Mouse (Mus musculus): ENCODE results near the gene March4.
A peak's percentile ranks its signal among the peaks of the same experiment; 100 is the strongest.

The March4 gene

DNA sequence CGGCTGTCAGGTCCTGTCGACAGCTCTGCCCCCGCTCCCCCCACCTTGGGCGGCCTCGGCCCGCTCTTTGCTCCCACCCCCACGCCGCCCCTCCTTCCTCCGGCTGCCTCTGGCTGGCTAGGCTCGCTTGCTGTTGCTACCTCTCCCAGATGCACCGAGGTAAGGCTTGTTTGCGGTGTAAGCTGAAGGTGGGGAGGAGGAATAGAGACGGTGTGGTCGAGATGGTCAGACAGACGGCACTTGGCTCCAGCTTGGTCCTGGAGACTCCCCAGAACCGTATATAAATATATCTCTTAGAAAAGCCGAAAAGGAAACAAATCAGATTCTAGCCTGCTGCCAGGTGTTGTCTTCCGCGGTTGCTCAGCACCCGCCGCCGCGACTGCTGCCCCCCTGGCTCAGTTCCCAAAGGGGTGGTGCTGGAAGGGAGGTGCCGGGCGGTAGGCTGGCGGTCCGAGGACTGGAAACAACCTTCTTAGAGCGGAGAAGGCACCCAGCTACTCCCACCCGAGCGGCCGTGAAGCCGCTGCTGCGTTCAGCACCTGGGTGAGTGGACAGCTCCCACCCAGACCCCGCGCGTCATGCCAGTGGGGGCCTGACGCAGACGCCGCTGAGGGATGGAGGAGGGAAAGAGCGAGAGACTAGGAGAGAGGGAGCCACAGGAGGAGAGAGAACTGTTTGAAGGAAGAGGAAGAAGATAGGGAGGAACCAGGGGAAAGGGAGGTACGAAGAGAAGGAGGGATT lies at the start of gene March4:
Gene March4, minus strand, starts transcription at position 320 of the 741 bp plus-strand sequence.
- DNase-seq, result peak; percentile 40 to 56

DNA sequence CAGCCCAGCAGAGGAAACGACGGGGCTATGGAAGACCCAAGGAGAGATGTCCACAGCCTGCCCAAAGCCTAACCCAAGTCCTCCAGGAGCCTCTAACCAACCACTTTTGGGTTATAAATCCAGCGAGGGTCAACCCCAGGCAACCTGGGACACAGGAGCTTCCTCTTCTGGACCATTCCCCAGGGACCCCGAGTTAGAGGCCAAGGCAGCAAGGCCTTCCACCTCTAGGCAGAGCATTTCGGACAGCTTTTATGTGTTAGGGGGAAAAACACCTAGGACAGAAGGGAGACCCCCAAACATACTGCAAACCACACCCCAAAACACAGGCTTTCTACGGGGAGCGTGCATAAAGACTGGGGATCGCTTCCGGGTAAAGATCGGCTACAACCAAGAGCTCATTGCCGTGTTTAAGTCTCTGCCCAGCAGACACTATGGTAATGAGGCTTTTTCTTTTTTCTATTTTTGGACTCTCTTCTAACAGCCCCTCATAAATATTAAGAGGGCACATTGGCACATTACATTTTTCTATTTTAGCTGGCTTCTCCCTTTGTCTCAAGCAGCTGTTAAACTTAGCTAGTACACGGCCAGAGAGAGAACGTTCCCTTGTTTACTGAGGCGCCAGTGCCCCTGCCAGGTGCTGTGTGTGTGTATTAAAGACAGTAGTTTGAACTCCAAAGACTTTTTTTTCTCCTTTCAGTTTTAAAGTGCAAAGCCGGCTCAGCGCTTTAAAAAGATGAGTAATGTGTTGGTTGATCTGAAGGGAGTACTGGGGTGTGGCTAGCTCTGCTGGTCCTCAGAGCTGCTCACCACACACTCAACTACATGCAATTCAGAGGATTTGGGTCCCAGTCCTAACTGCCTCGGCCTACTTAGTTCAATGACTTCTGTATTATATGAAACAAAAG lies 49.5 kb upstream of the March4 start:
- DNase-seq, result no peak

DNA sequence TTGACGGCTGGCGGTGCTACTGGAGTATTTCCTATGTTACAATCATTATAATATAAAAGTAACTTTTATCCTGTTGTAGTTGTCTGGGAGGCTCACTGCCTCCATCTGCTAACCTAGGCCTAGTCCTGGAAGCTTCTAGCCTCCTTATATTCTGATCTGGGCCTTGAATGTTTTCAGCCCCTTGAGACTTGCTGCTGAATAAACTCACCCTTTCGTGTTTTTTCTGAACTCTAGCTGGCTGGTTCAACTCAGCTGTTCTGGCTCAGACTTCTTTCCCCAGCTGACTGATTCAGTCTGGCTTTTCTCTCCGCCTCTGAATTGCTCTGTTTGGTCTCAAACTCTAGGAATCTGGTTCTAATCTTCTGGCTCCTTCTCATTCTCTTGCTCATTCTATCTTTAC lies 47.2 kb upstream of the March4 start:
- DNase-seq, result no peak

DNA sequence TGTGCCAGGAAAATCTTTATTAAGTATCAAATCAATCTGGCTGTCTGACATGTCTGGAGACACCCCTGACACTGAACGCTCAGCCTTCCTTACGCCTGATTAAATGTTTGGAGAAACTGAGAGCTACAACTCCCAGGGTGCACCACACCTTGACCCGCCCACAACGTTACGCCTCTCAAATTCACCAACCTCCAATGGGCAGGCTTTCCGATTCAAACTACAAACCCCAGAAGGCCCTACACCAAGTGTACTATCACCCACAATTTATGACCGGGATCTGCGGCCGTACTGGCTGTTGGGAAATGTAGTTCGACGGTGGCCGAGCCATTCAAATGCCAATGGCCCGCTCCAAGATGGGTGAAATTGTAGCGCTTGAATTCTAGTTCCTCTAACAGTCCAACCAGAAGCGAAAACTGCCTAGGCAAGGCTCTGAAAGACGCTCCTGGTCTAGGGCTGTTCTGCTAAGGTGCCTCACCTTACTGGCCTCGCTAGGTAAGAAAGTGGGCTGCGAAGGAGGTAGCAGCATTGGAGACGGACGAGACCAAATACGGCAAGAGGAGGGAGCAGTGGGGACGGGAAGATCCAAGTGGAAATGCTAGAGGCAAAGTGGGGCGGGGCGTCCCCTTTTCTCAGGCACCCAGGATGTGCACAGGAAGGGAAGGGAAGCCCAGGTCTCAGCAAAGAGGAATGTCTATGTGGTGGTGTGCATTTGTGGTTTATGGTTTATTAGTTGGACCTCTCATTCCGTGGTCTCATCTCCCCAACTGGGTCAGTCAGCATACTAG lies 46.4 kb upstream of the March4 start, which contains the start of gene Smarcal1:
Gene Smarcal1, plus strand, starts transcription at position 305 of the 785 bp plus-strand sequence.
- DNase-seq, result peak; percentile 94 to 98

DNA sequence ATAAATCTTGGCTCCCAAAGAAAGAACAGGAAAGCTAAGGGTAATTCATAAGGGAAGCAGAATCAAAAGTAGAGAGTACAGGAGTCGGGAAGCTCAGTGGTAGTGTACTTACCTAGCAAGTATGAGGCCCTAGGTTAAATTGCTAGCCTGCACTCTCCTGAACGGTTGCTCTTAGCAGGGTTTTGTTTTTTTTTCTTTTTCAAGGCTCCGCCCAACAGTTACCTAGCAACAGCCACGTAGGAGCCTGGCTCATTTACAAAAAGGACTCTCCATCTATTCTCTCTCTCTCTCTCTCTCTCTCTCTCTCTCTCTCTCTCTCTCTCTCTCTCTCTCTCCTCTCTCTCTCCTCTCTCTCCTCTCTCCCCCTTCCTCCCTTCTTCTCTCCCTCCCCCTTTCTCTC lies 42.1 kb upstream of the March4 start:
- no peak for DNase-seq

DNA sequence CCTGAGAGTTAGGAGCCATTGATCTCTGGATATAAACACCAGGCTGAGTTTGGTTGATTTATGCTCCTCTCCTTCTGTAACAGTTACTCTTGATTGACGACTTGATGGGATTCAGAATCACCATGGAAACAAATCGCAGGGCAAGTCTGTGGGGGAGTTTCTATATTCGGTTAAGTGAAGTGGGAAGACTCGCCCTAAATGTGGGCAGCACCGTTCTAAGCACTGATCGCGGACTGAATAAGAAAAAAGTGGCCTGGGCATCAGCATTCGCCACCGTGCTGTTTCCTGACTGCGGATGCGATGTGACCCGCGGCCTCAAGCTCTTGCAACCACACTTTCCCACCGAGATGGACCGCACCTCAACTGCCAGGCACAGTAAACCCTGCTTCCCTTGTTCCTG lies 41.6 kb upstream of the March4 start:
- DNase-seq, result no peak

DNA sequence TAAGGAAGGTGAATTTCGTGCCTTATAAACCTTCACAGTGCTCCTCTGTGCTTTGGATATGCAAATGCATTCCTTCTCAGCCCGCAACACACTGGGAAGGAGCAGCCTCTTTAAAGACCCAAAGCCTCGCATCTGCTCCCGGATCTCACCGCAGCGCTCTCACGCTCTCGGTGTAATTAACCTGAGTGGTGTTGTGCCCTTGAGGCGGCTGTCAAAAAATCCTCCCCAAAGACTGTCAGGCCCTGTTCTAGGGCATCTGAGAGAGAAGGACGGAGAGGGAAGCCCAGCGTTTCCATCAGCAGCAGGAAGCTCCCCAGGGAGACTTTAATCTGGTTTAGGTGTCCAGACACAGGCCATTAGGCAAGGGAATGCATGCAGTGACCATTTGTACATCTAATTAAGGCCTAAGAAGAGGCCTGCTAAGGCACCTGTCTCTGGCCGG lies 40.8 kb upstream of the March4 start:
- DNase-seq, result no peak

DNA sequence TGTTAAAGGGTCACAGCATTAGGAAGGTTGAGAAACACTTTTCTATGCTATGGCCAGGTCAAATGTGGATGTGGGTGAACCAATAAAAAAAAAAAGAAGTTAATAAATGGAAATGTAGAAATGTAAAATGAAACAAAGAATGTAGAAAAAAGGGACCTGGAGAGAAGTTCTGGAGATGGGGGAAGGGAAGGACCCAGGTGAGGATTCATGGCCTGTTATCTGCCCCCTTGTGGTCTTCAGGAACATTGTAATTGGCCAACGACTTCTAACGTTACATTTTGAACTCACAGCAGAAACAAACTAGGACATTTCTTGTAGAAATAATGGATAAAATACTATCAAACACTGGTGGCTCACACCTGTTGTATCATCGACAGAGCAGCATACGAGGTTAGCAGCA lies 38.4 kb upstream of the March4 start:
- no peak for DNase-seq

DNA sequence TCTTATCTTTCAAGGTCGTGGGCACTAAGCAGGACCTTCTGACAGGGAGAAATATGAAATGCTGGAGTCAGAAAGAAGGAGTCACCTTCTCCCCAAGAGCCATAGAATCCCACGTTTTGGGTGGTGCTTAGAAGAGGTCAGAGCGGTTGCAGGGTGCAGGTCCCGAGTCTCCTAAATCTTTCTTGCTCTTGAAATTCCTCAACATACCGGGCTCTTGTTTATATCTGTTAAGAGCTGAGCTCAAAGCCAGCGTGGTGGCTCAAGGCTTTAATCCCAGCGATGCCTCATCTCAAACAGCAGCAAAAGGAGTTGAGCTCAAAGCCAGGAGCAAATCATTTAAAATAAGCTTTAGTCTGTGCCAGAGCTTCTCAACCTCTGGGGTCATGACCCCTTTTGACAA lies 37.9 kb upstream of the March4 start:
- no peak for DNase-seq

DNA sequence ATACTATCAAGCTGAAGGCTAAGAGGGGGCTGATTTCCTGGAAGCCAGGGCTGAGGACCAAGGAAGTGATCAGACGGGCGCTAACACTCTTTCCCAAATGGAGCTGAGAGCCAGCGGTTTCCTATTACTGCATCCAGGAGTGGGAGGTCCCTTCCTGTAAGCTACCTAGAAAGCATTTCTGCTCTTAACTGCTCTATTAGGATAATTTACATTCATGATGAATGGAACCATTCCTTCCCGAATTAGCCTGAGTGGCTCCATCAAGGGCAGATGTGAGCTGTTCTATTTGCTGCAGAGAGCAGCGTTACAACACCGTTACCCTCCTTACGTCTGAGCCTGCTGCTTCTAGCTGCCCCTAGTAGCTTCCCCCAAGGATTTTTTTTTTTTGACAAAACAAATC lies 37.3 kb upstream of the March4 start:
- no peak for DNase-seq

DNA sequence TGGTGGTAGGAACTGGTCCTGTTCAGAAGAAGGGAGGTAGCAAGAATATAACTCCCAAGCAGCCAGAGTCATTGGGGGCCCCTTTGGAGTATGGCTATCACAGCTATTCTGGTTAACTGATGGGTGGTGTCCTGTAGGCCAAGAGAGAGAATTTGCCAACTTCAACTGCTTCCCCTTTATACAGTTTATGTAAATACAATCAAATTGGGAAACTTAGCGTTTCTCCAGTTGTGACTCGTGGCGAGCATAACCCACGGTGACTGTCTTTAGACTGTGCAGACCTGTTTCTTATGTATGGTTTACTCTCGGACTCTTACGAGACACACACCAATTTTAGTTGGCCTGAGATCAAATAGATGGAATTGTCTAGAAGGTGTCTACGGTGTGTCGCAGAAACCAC lies 32.0 kb upstream of the March4 start:
- DNase-seq, result no peak

DNA sequence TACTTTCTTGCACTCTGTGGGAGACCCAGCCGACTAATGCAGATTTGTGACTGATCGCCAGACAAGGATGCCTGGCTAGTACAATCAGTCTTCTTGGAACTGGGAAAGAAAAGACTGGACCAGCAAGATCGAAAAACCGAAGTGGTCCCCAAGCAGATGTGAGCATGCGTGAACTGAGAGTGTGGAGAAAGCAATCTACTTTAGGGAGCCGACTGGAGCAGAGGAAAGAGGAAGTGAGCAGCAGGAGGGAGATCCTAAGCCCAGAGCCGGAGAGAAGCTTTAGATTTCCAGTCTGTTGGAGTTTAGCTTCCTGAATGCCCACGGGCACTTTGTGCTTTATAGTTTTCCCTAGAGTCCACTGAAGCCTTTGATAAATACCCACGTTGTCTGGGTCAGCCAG lies 30.3 kb upstream of the March4 start:
- DNase-seq, result no peak

DNA sequence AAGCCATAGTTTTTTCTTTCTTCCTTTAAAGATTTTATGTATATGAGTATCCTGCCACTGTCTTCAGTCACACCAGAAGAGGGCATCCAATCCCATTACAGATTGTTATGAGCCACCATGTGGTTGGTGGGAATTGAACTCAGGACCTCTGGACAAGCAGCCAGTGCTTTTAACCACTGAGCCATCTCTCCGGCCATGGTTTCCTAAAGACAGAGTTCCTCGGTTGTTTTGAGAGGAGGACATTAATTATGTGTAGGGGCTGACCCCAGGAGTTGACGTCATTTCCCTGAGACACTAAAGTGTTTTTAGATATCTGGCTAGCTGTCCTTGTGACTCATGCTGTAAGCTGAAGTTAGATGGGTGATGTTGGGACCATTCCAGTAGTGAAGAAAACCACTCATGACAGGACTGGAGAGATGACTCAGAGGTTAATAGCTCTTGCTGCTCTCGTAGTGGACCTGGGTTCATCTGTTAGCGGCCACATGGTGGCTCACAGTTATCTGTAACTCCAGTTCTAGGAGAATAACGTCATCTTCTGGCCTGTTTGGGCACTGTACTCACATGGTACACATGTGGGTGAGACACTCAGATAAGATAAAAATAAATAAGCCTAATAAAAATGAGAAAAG lies 27.7 kb upstream of the March4 start:
- no peak for DNase-seq

DNA sequence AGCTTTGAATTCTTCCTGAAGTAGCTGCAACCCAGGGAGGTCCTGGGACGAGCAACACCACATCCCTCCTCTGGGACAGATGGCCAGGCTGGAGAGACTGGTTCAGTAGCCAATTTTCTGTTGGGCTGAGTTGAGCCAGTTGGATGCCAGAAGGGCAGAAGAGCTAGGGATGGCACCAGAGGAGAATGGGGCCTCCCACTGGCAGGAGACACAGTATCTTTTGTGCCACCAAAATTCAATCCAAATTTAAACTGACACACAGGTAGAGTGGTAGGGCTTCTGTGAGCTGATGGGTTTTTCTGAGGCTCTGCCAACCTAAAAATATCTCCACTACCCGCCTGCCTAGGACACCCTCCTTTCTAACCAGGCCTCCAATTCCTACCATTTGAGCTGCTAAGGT lies 21.9 kb upstream of the March4 start:
- peak; percentile 80 to 88 for DNase-seq

DNA sequence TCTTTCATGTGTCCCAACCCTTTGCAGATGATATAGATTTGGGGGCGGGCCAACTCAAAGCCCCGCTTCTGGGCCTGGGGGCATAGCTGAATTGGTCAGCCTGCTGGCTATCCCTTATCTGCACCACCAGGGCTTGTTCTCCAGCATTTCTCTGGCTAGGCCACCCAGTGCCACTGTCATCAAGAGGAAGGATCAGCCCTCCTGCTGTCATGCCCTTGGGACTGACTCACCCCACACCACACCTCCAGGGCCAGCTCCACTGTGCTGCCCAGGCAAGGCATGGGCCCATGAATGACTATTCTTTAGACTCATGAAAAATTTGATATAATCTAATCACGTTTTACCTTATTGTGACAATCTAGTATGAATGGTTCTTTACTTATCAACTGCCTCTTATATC lies 19.7 kb upstream of the March4 start:
- no peak for DNase-seq

DNA sequence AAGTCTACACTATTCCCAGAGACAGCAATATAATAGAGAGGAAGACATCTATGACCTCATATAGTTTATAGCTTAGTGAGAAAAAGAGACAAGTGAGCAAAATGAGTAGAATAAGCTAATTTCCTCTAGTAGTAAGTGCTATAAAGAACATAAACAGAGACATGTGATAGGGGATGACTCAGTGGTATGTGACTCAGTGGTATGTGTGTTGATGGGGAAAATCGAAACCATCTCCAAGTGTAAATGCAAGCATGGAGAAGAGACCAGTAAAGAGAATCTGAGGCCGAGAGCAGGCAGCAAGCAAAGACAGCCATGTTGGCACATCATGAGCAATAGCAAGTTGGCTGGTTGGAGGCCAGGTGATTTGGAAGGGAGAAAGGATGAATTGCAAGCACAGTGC lies 13.6 kb upstream of the March4 start:
- DNase-seq, result no peak

DNA sequence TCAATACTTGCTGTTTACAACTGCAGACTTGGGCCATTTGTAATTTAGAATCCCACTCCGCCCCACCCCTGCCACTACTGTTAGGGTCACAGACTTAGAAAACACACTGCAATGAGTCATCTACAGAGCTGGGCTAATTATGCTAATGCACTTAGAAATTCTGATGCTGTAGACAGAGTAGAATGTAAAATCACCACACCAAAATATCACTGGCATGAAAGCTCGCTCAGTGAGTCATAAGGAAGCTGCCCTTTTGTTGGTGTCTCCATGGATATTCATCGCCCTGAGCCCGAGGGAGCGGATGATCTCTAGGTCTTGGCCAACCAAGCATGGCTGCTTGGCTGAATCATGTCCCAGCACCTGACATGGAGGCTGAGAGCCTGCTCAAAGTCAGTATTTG lies 1.5 kb upstream of the March4 start:
- DNase-seq, result no peak

DNA sequence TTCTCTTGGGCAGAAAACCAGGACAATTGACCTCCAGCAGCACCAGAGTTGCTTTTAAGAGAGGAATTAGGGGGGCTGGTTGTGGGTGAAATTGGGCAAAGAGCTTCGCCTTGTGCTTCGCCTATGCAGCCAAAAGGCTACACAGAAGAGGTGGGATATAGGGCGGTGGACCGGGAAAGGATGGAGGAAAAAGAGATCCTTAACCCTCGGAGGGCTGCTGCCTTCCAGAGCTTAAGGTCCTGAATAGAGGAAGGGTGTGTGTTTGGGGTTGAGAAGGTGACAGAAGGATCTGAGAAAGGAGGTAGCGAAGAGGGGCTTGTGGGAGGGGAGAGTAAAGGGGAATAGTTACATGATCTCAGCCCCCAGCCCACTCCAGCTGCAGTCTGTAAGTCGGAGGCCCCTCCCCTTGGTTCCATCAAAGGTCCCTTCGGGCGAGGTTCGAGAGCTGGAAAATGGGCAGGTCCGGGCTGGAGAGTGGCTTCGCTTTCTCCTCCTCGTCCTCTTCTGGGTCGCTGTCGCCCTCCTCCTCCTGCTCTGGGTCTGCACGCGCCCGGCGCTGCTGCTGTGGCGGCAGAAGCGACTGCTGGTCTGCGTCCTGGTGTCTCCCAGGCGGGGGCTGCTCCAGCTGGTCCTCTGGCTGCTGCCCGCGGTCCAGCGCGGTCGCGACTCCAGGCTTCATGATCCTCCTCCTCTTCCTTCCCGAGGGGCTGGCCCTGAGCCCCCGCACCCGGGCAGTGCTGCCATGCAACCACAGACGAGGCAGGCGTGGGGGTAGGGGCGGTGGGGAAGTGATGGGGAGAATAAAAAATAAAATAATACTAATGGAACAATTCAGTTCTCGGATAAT lies 782 bp downstream of the March4 start:
- DNase-seq, result peak; percentile 24 to 31

DNA sequence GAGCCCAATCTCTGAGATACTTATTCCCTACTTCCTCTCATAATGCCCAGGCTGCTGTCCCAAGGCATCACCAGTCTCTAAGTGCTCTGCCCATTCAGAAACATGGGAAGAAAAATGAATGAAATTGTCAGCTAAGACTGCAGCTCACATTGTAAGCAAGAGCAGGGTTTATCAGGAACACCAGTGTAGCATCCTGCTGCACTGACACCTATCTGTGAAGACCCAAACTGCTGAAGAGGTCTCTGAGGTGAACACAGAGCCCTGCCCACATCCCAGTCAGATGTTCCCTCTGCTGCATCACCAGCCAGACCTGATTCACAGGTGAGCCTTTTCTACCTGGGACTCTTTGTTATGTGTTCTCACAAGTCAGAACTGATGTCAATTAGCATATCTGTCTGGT lies 3.3 kb downstream of the March4 start:
- no peak for DNase-seq

DNA sequence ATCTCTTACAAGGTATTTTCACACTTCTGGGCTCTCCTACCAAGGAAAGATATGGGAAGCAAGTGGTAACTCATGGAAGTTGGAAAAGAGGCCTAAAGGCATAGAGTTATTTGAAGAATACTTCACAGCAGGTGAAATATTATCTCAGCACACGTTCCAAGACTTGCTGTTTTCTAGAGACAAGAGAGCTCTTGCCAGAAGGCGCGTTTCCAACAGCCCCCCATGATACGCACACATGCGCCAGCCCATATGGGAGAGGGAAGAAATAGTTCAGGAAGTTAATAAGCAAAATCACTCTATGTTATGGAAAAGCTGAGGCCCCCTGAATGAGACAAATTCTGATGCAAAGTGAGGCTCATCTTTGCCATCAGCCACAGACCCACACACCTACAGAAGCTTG lies 3.8 kb downstream of the March4 start:
- no peak for DNase-seq

DNA sequence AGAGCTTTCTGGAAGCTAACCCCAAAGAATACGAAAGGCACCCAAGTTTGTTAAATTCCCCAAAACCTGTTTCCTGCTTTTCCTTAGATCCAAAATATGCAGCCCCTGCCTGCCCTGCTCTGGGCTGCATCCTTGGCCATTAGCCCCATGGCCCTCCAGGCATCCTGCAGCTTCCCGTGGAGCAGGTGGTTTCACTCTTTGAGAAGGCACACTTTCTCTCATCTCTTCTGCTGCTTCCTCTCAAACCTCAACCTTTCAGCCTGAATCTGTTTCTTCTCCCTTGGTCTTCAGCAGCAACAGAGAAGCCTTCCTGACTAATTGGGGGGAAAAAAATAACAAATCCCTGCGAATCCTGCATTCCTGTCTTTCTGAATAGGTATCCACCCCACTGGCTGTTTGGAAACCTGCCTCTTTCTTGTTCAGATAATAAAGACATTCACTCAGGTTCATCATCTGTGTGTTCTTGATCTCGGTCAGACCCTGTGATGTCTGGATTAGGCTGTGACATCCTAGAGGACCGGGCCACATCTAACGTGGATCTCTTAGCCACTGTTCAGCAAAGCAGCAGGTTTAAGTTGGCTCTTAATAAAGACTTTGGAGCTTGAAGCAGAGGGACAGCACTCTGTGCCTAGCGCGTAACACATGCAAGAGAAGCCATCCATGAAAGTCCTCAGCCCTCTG lies 6.1 kb downstream of the March4 start:
- DNase-seq, result no peak
